Mouse (Mus musculus) limb, embryonic 15.5 days (tissue): ENCODE measurements around the gene Foxd2. TPM values are rescaled to one million over a fixed set of nuclear protein-coding genes. Genes with fewer than 3 reads are reported as not detected.

Source experiments
- ATAC-seq: fragments of 200-750 bp; cut with Nextera tagmentation; 2 replicates; pipeline ENCODE4 v1.8.0; 2017; ENCODE audit warnings: low read depth, moderate TSS enrichment; ENCODE audit not compliant: insufficient number of reproducible peaks, low FRiP score, low TSS enrichment
- H3K27ac ChIP-seq: fragments of 300-500 bp; sonication (generic); 2 replicates; pipeline ENCODE4 v1.5.1; 2015; ENCODE audit warnings: moderate library complexity, mild to moderate bottlenecking, inconsistent platforms
- H3K27me3 ChIP-seq: fragments of 300-500 bp; sonication (generic); 2 replicates; pipeline ENCODE4 v1.6.1; 2015; ENCODE audit warnings: inconsistent platforms
- H3K36me3 ChIP-seq: fragments of 300-500 bp; sonication (generic); 2 replicates; pipeline ENCODE4 v1.6.1; 2015; ENCODE audit warnings: inconsistent platforms
- H3K4me1 ChIP-seq: fragments of 300-500 bp; sonication (generic); 2 replicates; pipeline ENCODE4 v1.6.1; 2015; ENCODE audit warnings: inconsistent platforms
- H3K4me2 ChIP-seq: fragments of 300-500 bp; sonication (generic); 2 replicates; pipeline ENCODE4 v1.6.1; 2015; ENCODE audit warnings: mild to moderate bottlenecking, inconsistent platforms
- H3K4me3 ChIP-seq: fragments of 300-500 bp; sonication (generic); 2 replicates; pipeline ENCODE4 v1.5.1; 2015; ENCODE audit warnings: mild to moderate bottlenecking, inconsistent platforms
- H3K9ac ChIP-seq: fragments of 300-500 bp; sonication (generic); 2 replicates; pipeline ENCODE4 v1.6.1; 2015; ENCODE audit warnings: inconsistent platforms
- H3K9me3 ChIP-seq: fragments of 300-500 bp; sonication (generic); 2 replicates; pipeline ENCODE4 v1.6.1; 2016; ENCODE audit warnings: inconsistent platforms
- WGBS: fragments of 180-500 bp; shearing (Covaris S2); methylation state at CpG from one replicate; pipeline ENCODE4 v1.1.7; 2015; 5-methylcytosine and 5-hydroxymethylcytosine counted together
- polyA plus RNA-seq: library from polyadenylated mRNA; unstranded; fragments of >200 nt; fragmentation: Nextera tagmentation; extraction: Ambion mirVana; gene quantifications from 2 replicates; pipeline ENCODE4 v1.2.1, GENCODE M21; 2015

The Foxd2 gene
- polyA plus RNA-seq, 1 experiment from 2014 or later = 0.96 TPM

- H3K4me2 ChIP-seq = no peak overlapping the region
- no peak overlapping the region for H3K4me3 ChIP-seq
- ATAC-seq = no peak
- no peaks in the 10 kb centered on the region for H3K36me3 ChIP-seq
- no peak overlapping the region for H3K27ac ChIP-seq
- no peak overlapping the region for H3K9ac ChIP-seq
- H3K4me1 ChIP-seq = peaks cover 4% of the 10 kb centered on the region; the same call in 1 of the 2 replicates
- H3K9me3 ChIP-seq = no peaks in the 10 kb centered on the region
- WGBS = 36% methylated on average over 4 of the region's 4 CpGs
- peaks cover 55% of the 10 kb centered on the region for H3K27me3 ChIP-seq
Observed at GRCm38 (mm10) chr4:114937459-114938047, 28.9 kb upstream of the Foxd2 start.

GRCm38 (mm10) chr4:114934188-114934587 lies 25.5 kb upstream of the Foxd2 start:
- Histone ChIP-seq H3K9me3 (no peaks in the 10 kb centered on the region), H3K9ac (no peak overlapping the region), H3K4me3 (no peak overlapping the region), H3K27ac (no peak overlapping the region), H3K27me3 (peaks cover 72% of the 10 kb centered on the region), H3K4me1 (no peaks in the 10 kb centered on the region), H3K4me2 (no peak overlapping the region), H3K36me3 (no peaks in the 10 kb centered on the region)
- no peak for ATAC-seq
- WGBS = 91% methylated on average over 6 of the region's 6 CpGs

GRCm38 (mm10) chr4:114932747-114933146 lies 24.1 kb upstream of the Foxd2 start:
- WGBS = 74% methylated on average over 4 of the region's 4 CpGs

GRCm38 (mm10) chr4:114929155-114929554 lies 20.5 kb upstream of the Foxd2 start:
- no peaks in the 10 kb centered on the region for H3K9me3 ChIP-seq
- 43% methylated on average over 15 of the region's 15 CpGs for WGBS
- no peak for ATAC-seq
- no peak overlapping the region for H3K4me2 ChIP-seq
- peaks cover 14% of the 10 kb centered on the region for H3K4me1 ChIP-seq
- H3K27ac ChIP-seq = no peak overlapping the region
- H3K4me3 ChIP-seq = no peak overlapping the region
- H3K9ac ChIP-seq = no peak overlapping the region
- peaks cover 87% of the 10 kb centered on the region for H3K27me3 ChIP-seq
- no peaks in the 10 kb centered on the region for H3K36me3 ChIP-seq

More at GRCm38 (mm10) chr4:114932747-114933146, 24.1 kb upstream of the Foxd2 start:
- no peak overlapping the region for H3K4me2 ChIP-seq
- H3K27ac ChIP-seq = no peak overlapping the region
- no peaks in the 10 kb centered on the region for H3K9me3 ChIP-seq
- no peaks in the 10 kb centered on the region for H3K36me3 ChIP-seq
- no peaks in the 10 kb centered on the region for H3K4me1 ChIP-seq
- H3K9ac ChIP-seq = no peak overlapping the region
- H3K4me3 ChIP-seq = no peak overlapping the region
- peaks cover 73% of the 10 kb centered on the region for H3K27me3 ChIP-seq
- ATAC-seq = no peak

GRCm38 (mm10) chr4:114925917-114926312 lies 17.2 kb upstream of the Foxd2 start, which contains the start of gene Foxe3:
TSS of gene Foxe3 (minus strand) at chr4:114926013.
- WGBS = 5% methylated on average over 18 of the region's 25 CpGs
- no peaks in the 10 kb centered on the region for H3K9me3 ChIP-seq
- ATAC-seq = 0 out of 2 replicates have a peak, but pooled peaks have one; percentile 18
- H3K4me1 ChIP-seq = peaks cover 14% of the 10 kb centered on the region
- H3K36me3 ChIP-seq = no peaks in the 10 kb centered on the region
- peak within 1 kb of the TSS; percentile 74 for H3K4me2 ChIP-seq
- peaks cover 89% of the 10 kb centered on the region for H3K27me3 ChIP-seq
- peak within 1 kb of the TSS; percentile 42 for H3K4me3 ChIP-seq
- peak within 1 kb of the TSS; percentile 11; the same call in 1 of the 2 replicates for H3K9ac ChIP-seq
- no peak within 1 kb of the TSS for H3K27ac ChIP-seq

- H3K36me3 ChIP-seq = no peaks in the 10 kb centered on the region
- peak overlapping the region; percentile 11; the same call in 1 of the 2 replicates for H3K9ac ChIP-seq
- under 1% methylated on average over 122 of the region's 125 CpGs for WGBS
- peaks cover 86% of the 10 kb centered on the region for H3K27me3 ChIP-seq
- no peaks in the 10 kb centered on the region for H3K9me3 ChIP-seq
- peaks cover 14% of the 10 kb centered on the region for H3K4me1 ChIP-seq
- peak overlapping the region; percentile 42 for H3K4me3 ChIP-seq
- no peak overlapping the region for H3K27ac ChIP-seq
- ATAC-seq = no peak; the same call in 1 of the 2 replicates
- peak overlapping the region; percentile 74 for H3K4me2 ChIP-seq
Observed at GRCm38 (mm10) chr4:114924971-114925916, 16.6 kb upstream of the Foxd2 start.

- WGBS = 48% methylated on average over 2 of the region's 2 CpGs
- H3K9me3 ChIP-seq = no peaks in the 10 kb centered on the region
- peaks cover 6% of the 10 kb centered on the region; the same call in 1 of the 2 replicates for H3K4me1 ChIP-seq
- H3K36me3 ChIP-seq = no peaks in the 10 kb centered on the region
- H3K4me2 ChIP-seq = no peak overlapping the region
- peaks cover 84% of the 10 kb centered on the region for H3K27me3 ChIP-seq
- H3K9ac ChIP-seq = no peak overlapping the region
- H3K27ac ChIP-seq = no peak overlapping the region
- ATAC-seq = no peak
- H3K4me3 ChIP-seq = no peak overlapping the region
Observed at GRCm38 (mm10) chr4:114917091-114917490, 8.4 kb upstream of the Foxd2 start.

GRCm38 (mm10) chr4:114916056-114916455 lies 7.4 kb upstream of the Foxd2 start:
- H3K27me3 ChIP-seq = peaks cover 86% of the 10 kb centered on the region
- 35% methylated on average over 4 of the region's 4 CpGs for WGBS
- H3K4me3 ChIP-seq = no peak overlapping the region
- no peak for ATAC-seq
- no peak overlapping the region for H3K4me2 ChIP-seq
- peaks cover 6% of the 10 kb centered on the region; the same call in 1 of the 2 replicates for H3K4me1 ChIP-seq
- H3K27ac ChIP-seq = no peak overlapping the region
- no peak overlapping the region for H3K9ac ChIP-seq
- no peaks in the 10 kb centered on the region for H3K36me3 ChIP-seq
- H3K9me3 ChIP-seq = no peaks in the 10 kb centered on the region

- no peak for ATAC-seq
- peaks cover 94% of the 10 kb centered on the region for H3K27me3 ChIP-seq
- no peaks in the 10 kb centered on the region for H3K9me3 ChIP-seq
Observed at GRCm38 (mm10) chr4:114913594-114913962, 4.9 kb upstream of the Foxd2 start.

GRCm38 (mm10) chr4:114912705-114913593 lies 4.3 kb upstream of the Foxd2 start:
- H3K27me3 ChIP-seq = peaks cover 95% of the 10 kb centered on the region
- H3K9me3 ChIP-seq = no peaks in the 10 kb centered on the region
- H3K4me3 ChIP-seq = no peak overlapping the region
- H3K4me1 ChIP-seq = peaks cover 20% of the 10 kb centered on the region
- H3K9ac ChIP-seq = no peak overlapping the region
- H3K4me2 ChIP-seq = no peak overlapping the region
- no peak for ATAC-seq
- no peak overlapping the region for H3K27ac ChIP-seq
- 8% methylated on average over 35 of the region's 35 CpGs for WGBS
- no peaks in the 10 kb centered on the region for H3K36me3 ChIP-seq

More at GRCm38 (mm10) chr4:114913594-114913962, 4.9 kb upstream of the Foxd2 start:
- Histone ChIP-seq H3K36me3 (no peaks in the 10 kb centered on the region), H3K4me3 (no peak overlapping the region), H3K27ac (no peak overlapping the region), H3K4me2 (no peak overlapping the region), H3K9ac (no peak overlapping the region), H3K4me1 (peaks cover 14% of the 10 kb centered on the region)
- WGBS = 3% methylated on average over 13 of the region's 13 CpGs
